Mouse (Mus musculus): ENCODE results near the gene Pdlim5. TPM values are rescaled to one million over a fixed set of nuclear protein-coding genes. Genes with fewer than 3 reads are reported as not detected.

Pdlim5 gene
- polyA plus RNA-seq, 1 experiment from 2014 or later, result 9.4 TPM

- H3K9ac ChIP-seq (replicated peaks), result no peak overlapping the region
- H3K36me3 ChIP-seq (replicated peaks; ENCODE audit: insufficient read depth, low read length), result peaks cover 15% of the 10 kb centered on the region
- no peak overlapping the region for H3K27ac ChIP-seq (ENCODE audit: low read depth)
- DNase-seq (peak; percentile 25), ATAC-seq (peak; percentile 68)
- H3K9me3 ChIP-seq (ENCODE audit: low read length), result no peaks in the 10 kb centered on the region
- no peak overlapping the region for H3K4me3 ChIP-seq (ENCODE audit: low read depth, low read length)
- H3K4me2 ChIP-seq (ENCODE audit: low read depth, low read length), result no peak overlapping the region
- peaks cover 7% of the 10 kb centered on the region for H3K4me1 ChIP-seq (ENCODE audit: insufficient read depth)
- no peaks in the 10 kb centered on the region for H3K27me3 ChIP-seq (ENCODE audit: insufficient read depth, low read length)
- TF ChIP-seq EP300 (IDR thresholded peaks at IDR 0.05; ENCODE audit: low read depth) (no peak), CTCF (IDR thresholded peaks at IDR 0.05; ENCODE audit: low read depth) (no peak)
- WGBS (ENCODE audit: insufficient replicate concordance), result 24% methylated on average over 1 of the region's 1 CpGs
Observed at GRCm38 (mm10) chr3:142281093-142281445, 114.4 kb downstream of the Pdlim5 start.

- H3K27ac ChIP-seq (ENCODE audit: low read depth), result no peak overlapping the region
- H3K36me3 ChIP-seq (replicated peaks; ENCODE audit: insufficient read depth, low read length), result peaks cover 15% of the 10 kb centered on the region
- no peak overlapping the region for H3K4me2 ChIP-seq (ENCODE audit: low read depth, low read length)
- H3K4me1 ChIP-seq (ENCODE audit: insufficient read depth), result peaks cover 7% of the 10 kb centered on the region
- H3K27me3 ChIP-seq (ENCODE audit: insufficient read depth, low read length), result no peaks in the 10 kb centered on the region
- TF ChIP-seq EP300 (IDR thresholded peaks at IDR 0.05; ENCODE audit: low read depth) (no peak), CTCF (IDR thresholded peaks at IDR 0.05; ENCODE audit: low read depth) (no peak)
- no peak overlapping the region for H3K9ac ChIP-seq (replicated peaks)
- ATAC-seq (peak; percentile 25; the same call in 1 of the 2 replicates), DNase-seq (no peak)
- H3K4me3 ChIP-seq (ENCODE audit: low read depth, low read length), result no peak overlapping the region
- no peaks in the 10 kb centered on the region for H3K9me3 ChIP-seq (ENCODE audit: low read length)
- WGBS (ENCODE audit: insufficient replicate concordance), result 44% methylated on average over 6 of the region's 6 CpGs
Observed at GRCm38 (mm10) chr3:142280366-142281092, 115.0 kb downstream of the Pdlim5 start.

GRCm38 (mm10) chr3:142279011-142279410, 116.5 kb downstream of the Pdlim5 start:
- no peak for ATAC-seq
- TF ChIP-seq CTCF (IDR thresholded peaks at IDR 0.05; ENCODE audit: low read depth) (no peak), EP300 (IDR thresholded peaks at IDR 0.05; ENCODE audit: low read depth) (no peak)
- Histone ChIP-seq H3K9ac (replicated peaks) (no peak overlapping the region), H3K4me2 (ENCODE audit: low read depth, low read length) (no peak overlapping the region), H3K36me3 (replicated peaks; ENCODE audit: insufficient read depth, low read length) (peaks cover 15% of the 10 kb centered on the region), H3K9me3 (ENCODE audit: low read length) (no peaks in the 10 kb centered on the region), H3K4me3 (ENCODE audit: low read depth, low read length) (no peak overlapping the region), H3K27me3 (ENCODE audit: insufficient read depth, low read length) (no peaks in the 10 kb centered on the region), H3K4me1 (ENCODE audit: insufficient read depth) (peaks cover 7% of the 10 kb centered on the region), H3K27ac (ENCODE audit: low read depth) (no peak overlapping the region)
- 86% methylated on average over 3 of the region's 3 CpGs for WGBS (ENCODE audit: insufficient replicate concordance)
- DNase-seq, result no peak

GRCm38 (mm10) chr3:142276506-142276905, 119.0 kb downstream of the Pdlim5 start:
- no peak for TF ChIP-seq CTCF (IDR thresholded peaks at IDR 0.05; ENCODE audit: low read depth)
- no peak for TF ChIP-seq EP300 (IDR thresholded peaks at IDR 0.05; ENCODE audit: low read depth)
- ATAC-seq (no peak), DNase-seq (no peak)
- Histone ChIP-seq H3K9ac (replicated peaks) (no peak overlapping the region), H3K9me3 (ENCODE audit: low read length) (no peaks in the 10 kb centered on the region), H3K36me3 (replicated peaks; ENCODE audit: insufficient read depth, low read length) (peaks cover 10% of the 10 kb centered on the region; the same call in 1 of the 2 replicates), H3K4me3 (ENCODE audit: low read depth, low read length) (no peak overlapping the region), H3K4me1 (ENCODE audit: insufficient read depth) (peaks cover 7% of the 10 kb centered on the region), H3K27me3 (ENCODE audit: insufficient read depth, low read length) (no peaks in the 10 kb centered on the region), H3K27ac (ENCODE audit: low read depth) (no peak overlapping the region), H3K4me2 (ENCODE audit: low read depth, low read length) (no peak overlapping the region)
- WGBS (ENCODE audit: insufficient replicate concordance), result 77% methylated on average over 3 of the region's 3 CpGs

- no peak overlapping the region for H3K27ac ChIP-seq (ENCODE audit: low read depth)
- WGBS (ENCODE audit: insufficient replicate concordance), result 9% methylated on average over 1 of the region's 1 CpGs
- DNase-seq (no peak), ATAC-seq (peak; percentile 46; the same call in 1 of the 2 replicates)
- no peak overlapping the region for H3K4me2 ChIP-seq (ENCODE audit: low read depth, low read length)
- no peaks in the 10 kb centered on the region for H3K9me3 ChIP-seq (ENCODE audit: low read length)
- H3K27me3 ChIP-seq (ENCODE audit: insufficient read depth, low read length), result no peaks in the 10 kb centered on the region
- peaks cover 10% of the 10 kb centered on the region; the same call in 1 of the 2 replicates for H3K36me3 ChIP-seq (replicated peaks; ENCODE audit: insufficient read depth, low read length)
- TF ChIP-seq EP300 (IDR thresholded peaks at IDR 0.05; ENCODE audit: low read depth), result no peak
- TF ChIP-seq CTCF (IDR thresholded peaks at IDR 0.05; ENCODE audit: low read depth), result peak; percentile 55
- H3K9ac ChIP-seq (replicated peaks), result no peak overlapping the region
- no peak overlapping the region for H3K4me3 ChIP-seq (ENCODE audit: low read depth, low read length)
- no peaks in the 10 kb centered on the region for H3K4me1 ChIP-seq (ENCODE audit: insufficient read depth)
Observed at GRCm38 (mm10) chr3:142274993-142275392, 120.5 kb downstream of the Pdlim5 start.

GRCm38 (mm10) chr3:142274451-142274850, 121.0 kb downstream of the Pdlim5 start:
- peak; percentile 61 for DNase-seq
- no peaks in the 10 kb centered on the region for H3K9me3 ChIP-seq (ENCODE audit: low read length)
- peaks cover 10% of the 10 kb centered on the region for H3K36me3 ChIP-seq (replicated peaks; ENCODE audit: insufficient read depth, low read length)
- H3K4me2 ChIP-seq (ENCODE audit: low read depth, low read length), result no peak overlapping the region
- no peak for TF ChIP-seq CTCF (IDR thresholded peaks at IDR 0.05; ENCODE audit: low read depth)
- no peak for TF ChIP-seq EP300 (IDR thresholded peaks at IDR 0.05; ENCODE audit: low read depth)
- no peaks in the 10 kb centered on the region for H3K4me1 ChIP-seq (ENCODE audit: insufficient read depth)
- H3K4me3 ChIP-seq (ENCODE audit: low read depth, low read length), result no peak overlapping the region
- no peak overlapping the region for H3K9ac ChIP-seq (replicated peaks)
- no peaks in the 10 kb centered on the region for H3K27me3 ChIP-seq (ENCODE audit: insufficient read depth, low read length)
- H3K27ac ChIP-seq (ENCODE audit: low read depth), result peak overlapping the region; percentile 57
- peak; percentile 89 for ATAC-seq
- WGBS (ENCODE audit: insufficient replicate concordance), result 65% methylated on average over 3 of the region's 3 CpGs

Data from liver, postnatal 0 days (tissue).